Mouse (Mus musculus) ES-E14 (cell line): ENCODE data around the gene Ost4. TPM values are rescaled to one million over a fixed set of nuclear protein-coding genes. Genes with fewer than 3 reads are reported as not detected.

Experiments used
- DNase-seq: peaks from one replicate; pipeline ENCODE4 v3.0.0-alpha.2; 2013; ENCODE audit warnings: low read depth, low spot score
- H3K27ac ChIP-seq: 2 replicates; pipeline ENCODE4 v1.5.1; 2012; ENCODE audit warnings: low read depth, mild to moderate bottlenecking, low read length, moderate library complexity, mixed read lengths; ENCODE audit not compliant: poor library complexity, insufficient read depth, severe bottlenecking
- H3K36me3 ChIP-seq: 2 replicates; pipeline ENCODE4 v1.6.1; 2012; ENCODE audit warnings: mild to moderate bottlenecking, low read length, moderate library complexity, mixed read lengths; ENCODE audit not compliant: control insufficient read depth, poor library complexity, insufficient read depth, severe bottlenecking
- H3K4me1 ChIP-seq, 2 experiments: fragments of 150-350 bp in 1 of 2; sonication (generic) in 1 of 2; 2 replicates each; pipeline ENCODE4 v1.6.1; 2012; ENCODE audit warnings: low read length in 2 of 2, mild to moderate bottlenecking in 1 of 2, mixed read lengths in 1 of 2; ENCODE audit not compliant: control insufficient read depth in 2 of 2, insufficient read depth in 2 of 2, poor library complexity in 1 of 2
- H3K4me3 ChIP-seq, 2 experiments: fragments of 150-350 bp in 1 of 2; sonication (generic) in 1 of 2; 2 replicates each; pipeline ENCODE4 v1.5.1; 2012; ENCODE audit warnings: low read length in 2 of 2, low read depth in 1 of 2, mild to moderate bottlenecking in 1 of 2, mixed read lengths in 1 of 2; ENCODE audit not compliant: insufficient read depth in 1 of 2, poor library complexity in 1 of 2, severe bottlenecking in 1 of 2
- H3K9ac ChIP-seq: 2 replicates; pipeline ENCODE4 v1.6.1; 2012; ENCODE audit warnings: low read depth, mild to moderate bottlenecking, low read length, mixed read lengths; ENCODE audit not compliant: poor library complexity, insufficient read depth, severe bottlenecking
- H3K9me3 ChIP-seq: fragments of 150-350 bp; sonication (generic); 2 replicates; pipeline ENCODE4 v1.6.1; 2012; ENCODE audit warnings: low read depth, mild to moderate bottlenecking, low read length; ENCODE audit not compliant: control insufficient read depth, insufficient read depth
- CHD2 ChIP-seq: IDR thresholded peaks from 2 replicates; pipeline ENCODE4 v1.6.1; 2014; ENCODE audit warnings: mild to moderate bottlenecking, low read depth, low read length, inconsistent platforms
- HCFC1 ChIP-seq: IDR thresholded peaks from 2 replicates; pipeline ENCODE4 v1.6.1; 2012; ENCODE audit warnings: low read length, inconsistent platforms, borderline replicate concordance; ENCODE audit not compliant: insufficient read depth
- MAFK ChIP-seq: IDR thresholded peaks from 2 replicates; pipeline ENCODE4 v1.6.1; 2014; ENCODE audit warnings: mild to moderate bottlenecking, low read depth, low read length, inconsistent platforms; ENCODE audit not compliant: insufficient read depth
- ZC3H11A ChIP-seq: IDR thresholded peaks from 2 replicates; pipeline ENCODE4 v1.6.1; 2012; ENCODE audit warnings: low read depth, mild to moderate bottlenecking, inconsistent platforms, low read length, borderline replicate concordance
- ZNF384 ChIP-seq: IDR thresholded peaks from 2 replicates; pipeline ENCODE4 v1.6.1; 2012; ENCODE audit warnings: low read depth, low read length, inconsistent platforms
- in situ Hi-C, 2 experiments: fragments of 600-800 bp; cut with MboI; formaldehyde crosslinking; loops; one replicate each; pipeline ENCODE4 v1.15.1; 2025; ENCODE audit warnings: low sequenced_read_pairs in 2 of 2, inconsistent platforms in 1 of 2; ENCODE audit not compliant: unreplicated experiment in 2 of 2
- total RNA-seq: library from RNA; depleted of rRNA; stranded (reverse); fragments of 300-350 nt; gene quantifications from 2 replicates; pipeline ENCODE4 v1.2.3, GENCODE M21; 2012

Ost4 gene
- total RNA-seq, 1 experiment: 229 TPM

GRCm38 (mm10) chr5:30879347-30879943 is 28.1 kb downstream of the Ost4 start:
- H3K4me1 ChIP-seq: peaks cover 3% of the 10 kb centered on the region in 2 experiments; a peak in 2 of 4 replicates
- TF ChIP-seq HCFC1 (no peak), CHD2 (no peak), ZC3H11A (no peak), ZNF384 (no peak), MAFK (no peak)
- no peak overlapping the region for H3K4me3 ChIP-seq
- no peak for DNase-seq
- in situ Hi-C loops: no loop called here
- H3K9me3 ChIP-seq: no peaks in the 10 kb centered on the region
- H3K9ac ChIP-seq: no peak overlapping the region
- peaks cover 29% of the 10 kb centered on the region for H3K36me3 ChIP-seq
- no peak overlapping the region for H3K27ac ChIP-seq

GRCm38 (mm10) chr5:30878616-30879015 is 29.0 kb downstream of the Ost4 start:
- Histone ChIP-seq H3K9ac (no peak overlapping the region), H3K36me3 (peaks cover 37% of the 10 kb centered on the region), H3K9me3 (no peaks in the 10 kb centered on the region), H3K27ac (no peak overlapping the region), H3K4me3 (no peak overlapping the region), H3K4me1 (peaks cover 3% of the 10 kb centered on the region in 2 experiments; a peak in 2 of 4 replicates)
- TF ChIP-seq HCFC1 (no peak), CHD2 (no peak), MAFK (no peak), ZNF384 (no peak), ZC3H11A (no peak)
- in situ Hi-C loops: no loop called here
- DNase-seq: no peak

- in situ Hi-C loops: no loop called here
- Histone ChIP-seq H3K4me1 (peaks cover 0 to 3% of the 10 kb centered on the region in 2 experiments; a peak in 1 of 4 replicates), H3K9ac (no peak overlapping the region), H3K27ac (no peak overlapping the region), H3K4me3 (no peak overlapping the region), H3K36me3 (peaks cover 59% of the 10 kb centered on the region), H3K9me3 (no peaks in the 10 kb centered on the region)
- TF ChIP-seq ZC3H11A: no peak
- TF ChIP-seq ZNF384: no peak
- no peak for TF ChIP-seq HCFC1
- TF ChIP-seq CHD2: no peak
- TF ChIP-seq MAFK: no peak
- no peak for DNase-seq
These were observed 33.2 kb downstream of the Ost4 start for GRCm38 (mm10) chr5:30874365-30874764.

- H3K27ac ChIP-seq: no peak overlapping the region
These were observed 35.0 kb downstream of the Ost4 start for GRCm38 (mm10) chr5:30872574-30872973.

GRCm38 (mm10) chr5:30870131-30870406 is 37.5 kb downstream of the Ost4 start:
- Histone ChIP-seq H3K9ac (peak overlapping the region; percentile 74), H3K4me3 (peak overlapping the region; percentile 70 to 89), H3K36me3 (peaks cover 35% of the 10 kb centered on the region), H3K9me3 (no peaks in the 10 kb centered on the region), H3K4me1 (no peaks in the 10 kb centered on the region), H3K27ac (no peak overlapping the region)
- in situ Hi-C loops: no loop called here
- TF ChIP-seq ZC3H11A (no peak), MAFK (no peak), HCFC1 (no peak), ZNF384 (no peak), CHD2 (no peak)
- DNase-seq: no peak

More at GRCm38 (mm10) chr5:30872574-30872973, 35.0 kb downstream of the Ost4 start:
- TF ChIP-seq CHD2: no peak
- no peak for TF ChIP-seq ZC3H11A
- no peak for TF ChIP-seq HCFC1
- TF ChIP-seq MAFK: no peak
- TF ChIP-seq ZNF384: no peak
- H3K4me1 ChIP-seq: no peaks in the 10 kb centered on the region
- no peaks in the 10 kb centered on the region for H3K9me3 ChIP-seq
- in situ Hi-C loops: no loop called here
- no peak for DNase-seq
- no peak overlapping the region for H3K9ac ChIP-seq
- peaks cover 55% of the 10 kb centered on the region for H3K36me3 ChIP-seq
- H3K4me3 ChIP-seq: no peak overlapping the region
